Mouse (Mus musculus) megakaryocyte, embryonic 14.5 days (primary cell): ENCODE measurements around the gene Gm14139.
"Not testable (repeated sequence)": the region's sequence is repeated elsewhere in the genome, so short reads cannot be mapped to it uniquely, and the experiment has no call there.

ENCODE experiments used
- FLI1 ChIP-seq: IDR thresholded peaks from 2 replicates; pipeline ENCODE4 v1.6.1; 2012; ENCODE audit warnings: low read length, inconsistent platforms, mixed read lengths
- GATA1 ChIP-seq: IDR thresholded peaks from 3 replicates; pipeline ENCODE4 v1.6.1; 2012; ENCODE audit warnings: mixed read lengths, low read length, inconsistent platforms, borderline replicate concordance

DNA sequence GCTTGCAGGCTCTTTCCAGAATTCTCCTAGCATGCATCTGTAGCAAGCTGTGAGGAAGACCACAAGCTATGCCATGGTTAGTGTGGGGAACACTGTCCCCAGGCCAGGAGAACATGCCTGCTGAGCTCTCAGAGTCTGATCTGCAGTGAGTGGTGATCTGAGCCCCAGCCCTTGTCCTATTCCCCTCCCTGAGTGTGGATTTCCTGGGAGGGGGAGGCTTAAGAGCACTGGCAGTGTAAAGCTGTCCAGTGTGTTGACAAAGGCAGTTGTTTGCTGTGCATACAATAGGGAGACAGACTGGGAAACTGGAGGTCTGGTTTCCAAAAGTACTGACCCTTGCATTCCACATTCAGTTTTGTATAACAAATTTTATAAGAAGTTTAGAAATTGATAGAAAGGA lies 41.7 kb downstream of the Gm14139 start:
- not testable (repeated sequence) for TF ChIP-seq GATA1, FLI1
